ENCODE assay signal across 17 mouse cellular contexts in genomic region chr11:114890542-114890941, GRCm38 (mm10). TPM values are rescaled to one million over a fixed set of nuclear protein-coding genes. Genes with fewer than 3 reads are reported as not detected.
DNase-seq lines count a peak whose midpoint lies in the region; ATAC-seq and TF ChIP-seq lines count a peak whose summit lies in the region.
"Had no signal": no experiment of that assay in that cellular context is flagged by ENCODE, and none has a peak within 500 bp of the region (broad histone marks: within the 10 kb centered on the region; RNA-seq: fewer than 3 reads in every experiment).

No protein-coding gene starts in this region.

- H3K27ac ChIP-seq in heart, embryonic 13.5 days (replicated peaks), result no peak overlapping the region
- peak overlapping the region; percentile 38 for H3K27ac ChIP-seq in brown adipose tissue, adult 24 weeks (replicated peaks; ENCODE audit: low read depth, low read length)
- H3K27ac ChIP-seq in midbrain, postnatal 0 days (ENCODE audit: low read depth, low read length), result no peak overlapping the region
- H3K27ac ChIP-seq: embryonic facial prominence, embryonic 12.5 days; heart, embryonic 10.5 days; intestine, embryonic 15.5 days; limb, embryonic 10.5 days; midbrain, embryonic 12.5 days; neural tube, embryonic 13.5 days had no signal

- no peak overlapping the region for H3K4me3 ChIP-seq in heart, embryonic 13.5 days
- H3K4me3 ChIP-seq in lung, adult 2 months (replicated peaks; ENCODE audit: extremely low read depth, low read depth, low read length), result peak overlapping the region; percentile 30
- H3K4me3 ChIP-seq in brown adipose tissue, adult 24 weeks (ENCODE audit: insufficient read depth, low read depth, low read length), result peak overlapping the region; percentile 37
- 0 out of 2 replicates have a peak overlapping the region, but pooled peaks have one; percentile 1 for H3K4me3 ChIP-seq in midbrain, postnatal 0 days (ENCODE audit: low read depth, low read length)
- H3K4me3 ChIP-seq: embryonic facial prominence, embryonic 12.5 days; heart, embryonic 10.5 days; intestine, embryonic 15.5 days; limb, embryonic 10.5 days; midbrain, embryonic 12.5 days; neural tube, embryonic 13.5 days had no signal

- ATAC-seq in heart, embryonic 13.5 days (ENCODE audit: extremely low read depth, insufficient number of reproducible peaks, low FRiP score, low TSS enrichment), result no peak
- ATAC-seq in midbrain, postnatal 0 days (ENCODE audit: low FRiP score), result no peak
- ATAC-seq: intestine, embryonic 15.5 days had no signal

- H3K9me3 ChIP-seq in heart, embryonic 13.5 days, result no peaks in the 10 kb centered on the region
- no peaks in the 10 kb centered on the region for H3K9me3 ChIP-seq in midbrain, postnatal 0 days (ENCODE audit: low read length)
- H3K9me3 ChIP-seq: embryonic facial prominence, embryonic 12.5 days; heart, embryonic 10.5 days; intestine, embryonic 15.5 days; limb, embryonic 10.5 days; midbrain, embryonic 12.5 days; neural tube, embryonic 13.5 days had no signal

- intact Hi-C loops in heart, postnatal 10 days (cut with DNase I), result no loop called here

- H3K36me3 ChIP-seq in heart, embryonic 13.5 days, result no peaks in the 10 kb centered on the region
- no peaks in the 10 kb centered on the region for H3K36me3 ChIP-seq in midbrain, postnatal 0 days (ENCODE audit: insufficient read depth, low read length)
- H3K36me3 ChIP-seq: embryonic facial prominence, embryonic 12.5 days; heart, embryonic 10.5 days; intestine, embryonic 15.5 days; limb, embryonic 10.5 days; midbrain, embryonic 12.5 days; neural tube, embryonic 13.5 days had no signal

- no peaks in the 10 kb centered on the region for H3K27me3 ChIP-seq in heart, embryonic 13.5 days (replicated peaks)
- H3K27me3 ChIP-seq in midbrain, postnatal 0 days (ENCODE audit: insufficient read depth, low read length), result no peaks in the 10 kb centered on the region
- H3K27me3 ChIP-seq: embryonic facial prominence, embryonic 12.5 days; intestine, embryonic 15.5 days; neural tube, embryonic 13.5 days had no signal

- no peak for TF ChIP-seq CTCF in lung, adult 2 months (IDR thresholded peaks at IDR 0.05; ENCODE audit: insufficient read depth, low read length)
- no peak for TF ChIP-seq CTCF in midbrain, postnatal 0 days (IDR thresholded peaks at IDR 0.05)

- no peaks in the 10 kb centered on the region for H3K4me1 ChIP-seq in heart, embryonic 13.5 days
- no peaks in the 10 kb centered on the region for H3K4me1 ChIP-seq in lung, adult 2 months (ENCODE audit: control insufficient read depth, insufficient read depth, low read length)
- H3K4me1 ChIP-seq in brown adipose tissue, adult 24 weeks (ENCODE audit: control insufficient read depth, insufficient read depth, insufficient read length, low read length), result no peaks in the 10 kb centered on the region; the same call in 1 of the 2 replicates
- no peaks in the 10 kb centered on the region for H3K4me1 ChIP-seq in midbrain, postnatal 0 days (ENCODE audit: insufficient read depth, low read length)
- H3K4me1 ChIP-seq: embryonic facial prominence, embryonic 12.5 days; intestine, embryonic 15.5 days; midbrain, embryonic 12.5 days; neural tube, embryonic 13.5 days had no signal

- no peak for DNase-seq in heart, postnatal 10 days
- DNase-seq in lung, adult 2 months, result no peak
- no peak for DNase-seq in lung, postnatal 25 days (ENCODE audit: low spot score)
- no peak for DNase-seq in midbrain, postnatal 0 days (ENCODE audit: low spot score)
- no peak for DNase-seq in ovary, postnatal 10 days (ENCODE audit: low spot score)
- DNase-seq in frontal cortex, postnatal 25 days (ENCODE audit: low spot score in 2 of 2), result no peak
- DNase-seq: cerebellum, adult 11 months; gastrocnemius, postnatal 36 days; heart, postnatal 36 days had no signal

- peak overlapping the region; percentile 37; the same call in 1 of the 2 replicates for H3K9ac ChIP-seq in heart, embryonic 13.5 days
- H3K9ac ChIP-seq in midbrain, postnatal 0 days (replicated peaks; ENCODE audit: low read length, poor library complexity, severe bottlenecking), result no peak overlapping the region
- H3K9ac ChIP-seq: embryonic facial prominence, embryonic 12.5 days; intestine, embryonic 15.5 days; midbrain, embryonic 12.5 days; neural tube, embryonic 13.5 days had no signal

- H3K4me2 ChIP-seq in heart, embryonic 13.5 days, result no peak overlapping the region
- no peak overlapping the region for H3K4me2 ChIP-seq in midbrain, postnatal 0 days (ENCODE audit: low read depth, low read length, poor library complexity, severe bottlenecking)
- H3K4me2 ChIP-seq: embryonic facial prominence, embryonic 12.5 days; intestine, embryonic 15.5 days; midbrain, embryonic 12.5 days; neural tube, embryonic 13.5 days had no signal

- WGBS in heart, embryonic 13.5 days, result 54% methylated on average over 5 of the region's 5 CpGs
- 50% methylated on average over 5 of the region's 5 CpGs for WGBS in lung, adult 2 months
- 48% methylated on average over 5 of the region's 5 CpGs for WGBS in midbrain, postnatal 0 days

- TF ChIP-seq POLR2A in lung, adult 2 months (IDR thresholded peaks at IDR 0.05; ENCODE audit: borderline replicate concordance, extremely low read depth, low read depth, low read length), result no peak

RNA-seq across cellular contexts. Expression of gene Cd300a, which starts 0.7 kb away (rescaled TPM):
- polyA plus RNA-seq in heart, embryonic 13.5 days (2015; fragmentation: Nextera tagmentation; extraction: Ambion mirVana), result 0.82 and 1.4 TPM in 2 replicates
- total RNA-seq in heart, postnatal 10 days (2021), result under 1 TPM; 0.96 to 0.99 TPM
- 2.5 and 5.0 TPM in 2 replicates for polyA plus RNA-seq in lung, adult 2 months (2012; rRNA removed)
- polyA plus RNA-seq in brown adipose tissue, adult 24 weeks (2012; ENCODE audit: insufficient read depth, insufficient read length, missing spikeins), result 0.58 and 1.1 TPM in 2 replicates
- 1.5 and 1.8 TPM in 2 replicates for total RNA-seq in midbrain, postnatal 0 days (2014; rRNA removed)
- polyA plus RNA-seq in midbrain, postnatal 0 days (2015; fragmentation: Nextera tagmentation; extraction: Ambion mirVana), result 1.4 and 1.7 TPM in 2 replicates

RNA-seq across cellular contexts. Expression of gene Gprc5c, which starts 39.6 kb away (rescaled TPM):
- 20.6 and 20.7 TPM in 2 replicates for polyA plus RNA-seq in heart, embryonic 13.5 days (2015; fragmentation: Nextera tagmentation; extraction: Ambion mirVana)
- total RNA-seq in heart, postnatal 10 days (2021), result 10 to 100 TPM; 12.9 to 18.1 TPM
- polyA plus RNA-seq in lung, adult 2 months (2012; rRNA removed), result 14.3 and 18.2 TPM in 2 replicates
- polyA plus RNA-seq in brown adipose tissue, adult 24 weeks (2012; ENCODE audit: insufficient read depth, insufficient read length, missing spikeins), result 5.4 and 8.4 TPM in 2 replicates
- total RNA-seq in midbrain, postnatal 0 days (2014; rRNA removed), result 7.5 and 12.8 TPM in 2 replicates
- polyA plus RNA-seq in midbrain, postnatal 0 days (2015; fragmentation: Nextera tagmentation; extraction: Ambion mirVana), result 5.7 and 5.8 TPM in 2 replicates

RNA-seq across cellular contexts. Expression of gene Cd300lb, which starts 43.6 kb away (rescaled TPM):
- polyA plus RNA-seq in heart, embryonic 13.5 days (2015; fragmentation: Nextera tagmentation; extraction: Ambion mirVana), result 0.45 and 0.49 TPM in 2 replicates
- under 1 TPM; 0.19 to 0.77 TPM for total RNA-seq in heart, postnatal 10 days (2021)
- 2.4 and 5.4 TPM in 2 replicates for polyA plus RNA-seq in lung, adult 2 months (2012; rRNA removed)
- 0.58 and 1.1 TPM in 2 replicates for polyA plus RNA-seq in brown adipose tissue, adult 24 weeks (2012; ENCODE audit: insufficient read depth, insufficient read length, missing spikeins)
- total RNA-seq in midbrain, postnatal 0 days (2014; rRNA removed), result 0.05 and 0.24 TPM in 2 replicates
- 0.05 TPM in 1 of 2 replicates, not detected in the other for polyA plus RNA-seq in midbrain, postnatal 0 days (2015; fragmentation: Nextera tagmentation; extraction: Ambion mirVana)
- polyA plus RNA-seq: limb, embryonic 10.5 days had no signal
